Mouse (Mus musculus) embryonic stem cell, embryonic (primary cell): ENCODE results near the gene Hdac7.

ENCODE experiments used
- CTCF ChIA-PET, 4 experiments: fragments of 300-600 bp in 2 of 4; fragments of 350-600 bp in 2 of 4; sonication (Branson Sonifier 250); formaldehyde crosslinking; loops; one replicate each; lab custom pipeline; 2022; ENCODE audit warnings: inconsistent platforms in 2 of 4; lab: Charles Lee
- POLR2A ChIA-PET, 4 experiments: fragments of 300-600 bp in 2 of 4; fragments of 350-600 bp in 2 of 4; sonication (Branson Sonifier 250); formaldehyde crosslinking; loops; one replicate each; lab custom pipeline; 2022; ENCODE audit warnings: antibody characterized with exemption in 4 of 4, inconsistent platforms in 1 of 4; lab: Charles Lee

The Hdac7 gene

GRCm38 (mm10) chr15:97864361-97865045 lies 20.2 kb upstream of the Hdac7 start:
- ChIA-PET POLR2A (interaction anchor here in 3 of 4 experiments (0.6 to 2.5 kb wide), 3 partner anchors 11 to 14 kb away, joined by 3 to 10 read pairs (median 3); no protein-coding TSS in a partner anchor), CTCF (interaction anchor here in 3 of 4 experiments (1.1 to 7.5 kb wide), 7 partner anchors 14 to 99 kb away, joined by 3 to 47 read pairs (median 7); partner anchors contain the start of gene Tmem106c (in 2 of the 3))

- POLR2A ChIA-PET: interaction anchor here in 3 of 4 experiments (0.5 to 2.5 kb wide), 11 partner anchors 10 to 737 kb away, joined by 3 to 10 read pairs (median 3); partner anchors contain the start of gene Tmem106c (in 1 of the 3)
- CTCF ChIA-PET: interaction anchor here (0.6 to 7.5 kb wide), 12 partner anchors 12 to 200 kb away, joined by 3 to 47 read pairs (median 6); partner anchors contain the start of gene Tmem106c (in 3 of the 4)
Observed at GRCm38 (mm10) chr15:97863494-97863881, 19.2 kb upstream of the Hdac7 start.

- POLR2A ChIA-PET: interaction anchor here in 3 of 4 experiments (0.5 to 2.5 kb wide), 10 partner anchors 9 to 737 kb away, joined by 3 to 10 read pairs (median 3); partner anchors contain the start of gene Tmem106c (in 1 of the 3)
Observed at GRCm38 (mm10) chr15:97862881-97863493, 18.7 kb upstream of the Hdac7 start.

GRCm38 (mm10) chr15:97860353-97860752 lies 16.1 kb upstream of the Hdac7 start:
- POLR2A ChIA-PET: interaction anchor here in 2 of 4 experiments (0.5 to 1.0 kb wide), 2 partner anchors 9 to 10 kb away, joined by 4 to 5 read pairs; no protein-coding TSS in a partner anchor
- CTCF ChIA-PET: interaction anchor here in 2 of 4 experiments (0.5 to 7.5 kb wide), 4 partner anchors 10 to 921 kb away, joined by 3 to 47 read pairs (median 3); no protein-coding TSS in a partner anchor

More at GRCm38 (mm10) chr15:97862881-97863493, 18.7 kb upstream of the Hdac7 start:
- CTCF ChIA-PET: interaction anchor here (0.6 to 7.5 kb wide), 13 partner anchors 12 to 588 kb away, joined by 3 to 47 read pairs (median 5); partner anchors contain the start of gene Tmem106c (in 3 of the 4)

GRCm38 (mm10) chr15:97858431-97858830 lies 14.1 kb upstream of the Hdac7 start:
- CTCF ChIA-PET: interaction anchor here in 2 of 4 experiments (0.8 to 7.5 kb wide), 2 partner anchors 8 to 9 kb away, joined by 6 to 47 read pairs; no protein-coding TSS in a partner anchor
- POLR2A ChIA-PET: no interaction called here

- ChIA-PET CTCF (interaction anchor here in 3 of 4 experiments (0.5 to 1.1 kb wide), 9 partner anchors 9 to 597 kb away, joined by 3 to 5 read pairs (median 3); partner anchors contain the start of gene Tmem106c (in 2 of the 3)), POLR2A (interaction anchor here in 2 of 4 experiments (0.7 to 1.1 kb wide), 2 partner anchors 8 to 632 kb away, joined by 3 to 4 read pairs; no protein-coding TSS in a partner anchor)
Observed at GRCm38 (mm10) chr15:97854551-97854950, 10.2 kb upstream of the Hdac7 start.

GRCm38 (mm10) chr15:97854059-97854458 lies 9.8 kb upstream of the Hdac7 start:
- CTCF ChIA-PET: interaction anchor here in 3 of 4 experiments (0.5 to 1.1 kb wide), 6 partner anchors 110 to 536 kb away, joined by 3 to 5 read pairs (median 4); partner anchors contain the start of gene Tmem106c (in 2 of the 3)
- POLR2A ChIA-PET: interaction anchor here in 1 of 4 experiments (1.1 kb wide), 1 partner anchor 9 kb away, joined by 3 read pairs; no protein-coding TSS in a partner anchor

- CTCF ChIA-PET: interaction anchor here in 1 of 4 experiments (3.5 kb wide), 1 partner anchor 185 kb away, joined by 20 read pairs; no protein-coding TSS in a partner anchor
- POLR2A ChIA-PET: interaction anchor here in 1 of 4 experiments (0.6 kb wide), 1 partner anchor 111 kb away, joined by 3 read pairs; no protein-coding TSS in a partner anchor
Observed at GRCm38 (mm10) chr15:97852291-97852690, 8.0 kb upstream of the Hdac7 start.

GRCm38 (mm10) chr15:97851011-97851410 lies 6.7 kb upstream of the Hdac7 start:
- CTCF ChIA-PET: interaction anchor here (0.5 to 3.5 kb wide), 81 partner anchors 10 to 914 kb away, joined by 3 to 51 read pairs (median 8); partner anchors contain the start of genes Rapgef3 (in 2 of the 4), Tmem106c (in 2 of the 4) and Slc48a1 (in 1 of the 4)

GRCm38 (mm10) chr15:97850441-97850840 lies 6.1 kb upstream of the Hdac7 start:
- CTCF ChIA-PET: interaction anchor here (0.5 to 3.5 kb wide), 104 partner anchors 10 to 914 kb away, joined by 3 to 51 read pairs (median 6); partner anchors contain the start of genes Rapgef3 (in 2 of the 4), Tmem106c (in 2 of the 4) and Slc48a1 (in 1 of the 4)
- POLR2A ChIA-PET: interaction anchor here (0.7 to 2.1 kb wide), 10 partner anchors 10 to 99 kb away, joined by 3 to 10 read pairs (median 4); no protein-coding TSS in a partner anchor

More at GRCm38 (mm10) chr15:97851011-97851410, 6.7 kb upstream of the Hdac7 start:
- POLR2A ChIA-PET: interaction anchor here (0.6 to 2.1 kb wide), 11 partner anchors 10 to 1445 kb away, joined by 3 to 10 read pairs (median 4); no protein-coding TSS in a partner anchor

- CTCF ChIA-PET: interaction anchor here (0.5 to 3.5 kb wide), 110 partner anchors 9 to 913 kb away, joined by 3 to 51 read pairs (median 6); partner anchors contain the start of genes Tmem106c (in 3 of the 4), Rapgef3 (in 2 of the 4) and Rpap3 (in 1 of the 4)
Observed at GRCm38 (mm10) chr15:97849116-97849911, 5.0 kb upstream of the Hdac7 start.

GRCm38 (mm10) chr15:97847866-97848265 lies 3.6 kb upstream of the Hdac7 start:
- POLR2A ChIA-PET: interaction anchor here in 1 of 4 experiments (0.6 kb wide), 1 partner anchor 601 kb away, joined by 3 read pairs; no protein-coding TSS in a partner anchor
- CTCF ChIA-PET: interaction anchor here in 2 of 4 experiments (0.6 kb wide), 2 partner anchors 181 to 247 kb away, joined by 3 to 6 read pairs; no protein-coding TSS in a partner anchor

More at GRCm38 (mm10) chr15:97849116-97849911, 5.0 kb upstream of the Hdac7 start:
- POLR2A ChIA-PET: interaction anchor here in 3 of 4 experiments (0.6 to 2.1 kb wide), 9 partner anchors 10 to 382 kb away, joined by 3 to 10 read pairs (median 4); no protein-coding TSS in a partner anchor

- CTCF ChIA-PET: no interaction called here
Observed at GRCm38 (mm10) chr15:97847285-97847684, 3.0 kb upstream of the Hdac7 start.

GRCm38 (mm10) chr15:97846121-97846882 lies 2.0 kb upstream of the Hdac7 start:
- ChIA-PET CTCF (interaction anchor here in 2 of 4 experiments (0.6 to 1.3 kb wide), 4 partner anchors 9 to 28 kb away, joined by 3 to 4 read pairs (median 4); no protein-coding TSS in a partner anchor), POLR2A (interaction anchor here in 2 of 4 experiments (0.5 to 1.1 kb wide), 2 partner anchors 9 to 141 kb away, joined by 3 to 4 read pairs; no protein-coding TSS in a partner anchor)

More at GRCm38 (mm10) chr15:97847285-97847684, 3.0 kb upstream of the Hdac7 start:
- POLR2A ChIA-PET: no interaction called here

GRCm38 (mm10) chr15:97843247-97843651 lies 1.1 kb downstream of the Hdac7 start:
- ChIA-PET CTCF (no interaction called here), POLR2A (interaction anchor here in 1 of 4 experiments (1.8 kb wide), 1 partner anchor 10 kb away, joined by 7 read pairs; no protein-coding TSS in a partner anchor)
